Comparison of ENCODE assay signal across 24 mouse cellular contexts in the genomic region with DNA sequence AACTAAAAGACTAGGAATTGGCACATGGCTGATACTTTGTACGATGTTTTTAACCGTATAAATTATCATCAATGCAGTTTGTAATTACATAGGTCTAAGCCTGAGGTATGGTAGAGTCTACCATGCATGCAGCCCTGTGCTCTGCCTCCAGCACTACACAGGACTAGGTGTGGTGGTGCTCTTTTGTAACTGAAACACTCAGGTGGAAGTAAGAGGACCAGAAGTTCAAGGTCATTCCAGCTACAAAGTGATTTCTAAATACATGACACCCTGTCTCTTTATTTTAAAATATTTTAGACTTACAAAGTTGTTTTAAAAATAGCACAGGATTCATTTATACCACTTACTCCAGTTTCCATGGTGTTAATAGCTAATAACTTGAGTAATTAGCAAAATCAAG.
DNase-seq lines count a peak whose midpoint lies in the region; ATAC-seq and TF ChIP-seq lines count a peak whose summit lies in the region.
"Had no signal": no experiment of that assay in that cellular context is flagged by ENCODE, and none has a peak within 500 bp of the region (broad histone marks: within the 10 kb centered on the region; RNA-seq: fewer than 3 reads in every experiment).

No protein-coding gene starts in this region.

- H3K4me3 ChIP-seq in ES-Bruce4 (ENCODE audit: low read depth, low read length), result no peak overlapping the region
- H3K4me3 ChIP-seq in hindbrain, embryonic 11.5 days (ENCODE audit: low read depth, low read length), result no peak overlapping the region

- peak overlapping the region; percentile 59; the same call in 1 of the 2 replicates for H3K27ac ChIP-seq in ES-Bruce4 (ENCODE audit: insufficient read depth, low read length)
- no peak overlapping the region for H3K27ac ChIP-seq in hindbrain, embryonic 11.5 days (ENCODE audit: low read depth, low read length)

- H3K4me2 ChIP-seq in hindbrain, embryonic 11.5 days (replicated peaks; ENCODE audit: low read depth, low read length), result no peak overlapping the region

- DNase-seq in ES-CJ7 (ENCODE audit: low read depth, low spot score) (peak; percentile 68), R1 (ENCODE audit: low read depth, low spot score) (peak; percentile 73)
- DNase-seq in kidney, postnatal 14 days, result no peak
- no peak for DNase-seq in hindbrain, embryonic 11.5 days (ENCODE audit: low spot score)
- DNase-seq in urinary bladder, postnatal 4 days (ENCODE audit: low spot score in 2 of 2), result no peak
- DNase-seq: adrenal gland, adult 2 months; adrenal gland, adult 8-10 months; adrenal gland, postnatal 10 days; adrenal gland, postnatal 14 days; adrenal gland, postnatal 25 days; adrenal gland, postnatal 36 days; B cell, adult 2 months; cerebellum, adult 11 months; cerebellum, adult 11-12 months; cerebellum, adult 18-20 months; cerebellum, adult 2 months; cerebellum, adult 8-10 months; cerebellum, adult 9-10 months had no signal

- 97% methylated on average over 2 of the region's 2 CpGs for WGBS in hindbrain, embryonic 11.5 days

- H3K4me1 ChIP-seq in ES-Bruce4 (ENCODE audit: control insufficient read depth, insufficient read depth, low read length), result peaks cover 4% of the 10 kb centered on the region
- no peaks in the 10 kb centered on the region for H3K4me1 ChIP-seq in hindbrain, embryonic 11.5 days (replicated peaks; ENCODE audit: control insufficient read depth, insufficient read depth, low read length)

- no peak for TF ChIP-seq POLR2A in ES-Bruce4 (IDR thresholded peaks at IDR 0.05; ENCODE audit: insufficient read depth, low read length)

- ATAC-seq in hindbrain, embryonic 11.5 days (ENCODE audit: low FRiP score), result no peak
- ATAC-seq: activated CD4-positive, CD25-positive, alpha-beta regulatory T cell, adult 4 months; CD4-positive, CD25-positive, alpha-beta regulatory T cell, adult 4 months; Patski had no signal

- H3K27me3 ChIP-seq in ES-Bruce4 (ENCODE audit: control insufficient read depth, insufficient read depth, low read length, poor library complexity, severe bottlenecking), result no peaks in the 10 kb centered on the region
- no peaks in the 10 kb centered on the region for H3K27me3 ChIP-seq in hindbrain, embryonic 11.5 days (ENCODE audit: control insufficient read depth, insufficient read depth, low read length)
- H3K27me3 ChIP-seq: CH12.LX had no signal

- H3K36me3 ChIP-seq in ES-Bruce4 (ENCODE audit: control insufficient read depth, insufficient read depth, low read length, poor library complexity, severe bottlenecking), result no peaks in the 10 kb centered on the region
- no peaks in the 10 kb centered on the region for H3K36me3 ChIP-seq in hindbrain, embryonic 11.5 days (ENCODE audit: control insufficient read depth, insufficient read depth, low read length)
- H3K36me3 ChIP-seq: G1E had no signal

- TF ChIP-seq CTCF in ES-Bruce4 (IDR thresholded peaks at IDR 0.05; ENCODE audit: low read depth, low read length), result no peak

- no peaks in the 10 kb centered on the region for H3K9me3 ChIP-seq in ES-Bruce4 (replicated peaks; ENCODE audit: control insufficient read depth, insufficient read depth, low read length, poor library complexity, severe bottlenecking)
- H3K9me3 ChIP-seq in hindbrain, embryonic 11.5 days (ENCODE audit: control insufficient read depth, low read length), result no peaks in the 10 kb centered on the region
- H3K9me3 ChIP-seq: G1E had no signal

- TF ChIP-seq EP300 in ES-Bruce4 (IDR thresholded peaks at IDR 0.05; ENCODE audit: insufficient read depth, low read depth, low read length), result 0 out of 2 replicates have a peak, but pooled peaks have one; percentile 42

- no peak overlapping the region for H3K9ac ChIP-seq in ES-Bruce4 (ENCODE audit: low read depth, poor library complexity, severe bottlenecking)
- no peak overlapping the region for H3K9ac ChIP-seq in hindbrain, embryonic 11.5 days (ENCODE audit: low read depth, low read length)

Comparison
In these comparisons a context has a peak if more than half of its experiments do, and no peak if none do; other contexts are left out.
1. DNase-seq: peak in ES-CJ7 (single experiment) and R1 (single experiment); none in kidney, postnatal 14 days (single experiment), hindbrain, embryonic 11.5 days (single experiment) and urinary bladder, postnatal 4 days (0 of 2).